Mouse (Mus musculus) liver, embryonic 15.5 days (tissue): Measurements from ENCODE around the gene Mblac2. TPM values are rescaled to one million over a fixed set of nuclear protein-coding genes. Genes with fewer than 3 reads are reported as not detected.

Source experiments
- polyA plus RNA-seq: library from polyadenylated mRNA; unstranded; fragments of >200 nt; fragmentation: Nextera tagmentation; extraction: Ambion mirVana; gene quantifications from 2 replicates; pipeline ENCODE4 v1.2.1, GENCODE M21; 2015

Gene Mblac2
- polyA plus RNA-seq, 1 experiment from 2014 or later = 3.4 TPM

Other genes with a start within 250 kb of the Mblac2 start
- 0.10 and 0.12 TPM in 2 replicates for gene Adgrv1, start 78.2 kb upstream of the Mblac2 start, polyA plus RNA-seq
- 16.0 and 18.6 TPM in 2 replicates for gene Lysmd3, start 53.7 kb upstream of the Mblac2 start, polyA plus RNA-seq
- gene Polr3g, start 328 bp upstream of the Mblac2 start, polyA plus RNA-seq = 7.8 and 10.0 TPM in 2 replicates
- gene Cetn3, start 71.7 kb downstream of the Mblac2 start, polyA plus RNA-seq = 68.7 and 88.5 TPM in 2 replicates